In the genomic region with DNA sequence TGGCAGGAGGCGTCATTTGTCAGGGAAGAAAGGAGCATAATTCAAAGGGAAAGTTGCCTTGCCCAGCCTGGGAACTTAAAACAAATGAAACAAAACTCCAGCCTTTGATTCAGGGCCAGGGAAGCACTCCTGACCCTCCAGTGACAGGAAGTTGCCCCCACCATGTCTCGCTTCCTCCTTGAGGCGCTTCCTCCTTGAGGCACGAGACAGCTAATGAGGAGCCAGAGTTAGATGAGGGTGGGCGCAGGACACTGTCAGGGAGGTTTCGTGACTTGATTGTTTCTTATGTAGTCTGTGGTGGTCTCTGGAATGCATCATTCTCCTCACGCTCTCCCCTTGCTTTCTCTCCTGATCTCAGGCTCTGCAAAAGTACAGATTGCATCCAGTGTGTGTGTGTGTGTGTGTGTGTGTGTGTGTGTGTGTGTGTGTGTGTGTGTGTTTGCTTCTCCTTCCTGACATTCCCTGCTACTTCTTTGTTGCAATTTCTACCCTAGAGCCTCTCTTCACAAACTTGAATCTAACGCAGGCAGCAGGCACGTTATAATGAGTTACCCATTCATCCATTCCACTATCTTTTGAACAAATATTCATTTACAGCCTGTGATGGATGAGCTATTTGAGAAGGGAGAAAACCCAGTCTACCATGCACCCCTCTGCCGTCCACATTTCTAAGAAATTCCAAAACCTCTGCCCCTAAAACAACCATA, we compare ENCODE assay signal across 9 mouse cellular contexts. TPM values are rescaled to one million over a fixed set of nuclear protein-coding genes. Genes with fewer than 3 reads are reported as not detected.
A peak's percentile ranks its signal among the peaks of the same experiment; 100 is the strongest.
DNase-seq lines count a peak whose midpoint lies in the region; ATAC-seq lines count a peak whose summit lies in the region.
"Had no signal": no experiment of that assay in that cellular context is flagged by ENCODE, and none has a peak within 500 bp of the region (broad histone marks: within the 10 kb centered on the region; RNA-seq: fewer than 3 reads in every experiment).

No protein-coding gene starts in this region.

- H3K4me1 ChIP-seq in heart, embryonic 13.5 days, result no peaks in the 10 kb centered on the region
- H3K4me1 ChIP-seq in heart, embryonic 11.5 days (ENCODE audit: control insufficient read depth, insufficient read depth, low read length), result no peaks in the 10 kb centered on the region
- H3K4me1 ChIP-seq in hindbrain, embryonic 10.5 days (replicated peaks), result peaks cover 12% of the 10 kb centered on the region; the same call in 1 of the 2 replicates

- no peak overlapping the region; the same call in 1 of the 2 replicates for H3K27ac ChIP-seq in heart, embryonic 13.5 days (replicated peaks)
- no peak overlapping the region for H3K27ac ChIP-seq in heart, embryonic 11.5 days (ENCODE audit: low read depth, low read length)
- peak overlapping the region; percentile 68 for H3K27ac ChIP-seq in hindbrain, embryonic 10.5 days

- 53% methylated on average over 10 of the region's 10 CpGs for WGBS in heart, embryonic 13.5 days
- WGBS in heart, embryonic 11.5 days (ENCODE audit: insufficient replicate concordance), result 47% methylated on average over 10 of the region's 10 CpGs
- WGBS in hindbrain, embryonic 10.5 days, result 65% methylated on average over 10 of the region's 10 CpGs

- H3K9ac ChIP-seq in heart, embryonic 13.5 days, result no peak overlapping the region
- H3K9ac ChIP-seq in heart, embryonic 11.5 days (ENCODE audit: low read depth, low read length), result no peak overlapping the region

- H3K27me3 ChIP-seq in heart, embryonic 13.5 days (replicated peaks), result no peaks in the 10 kb centered on the region
- H3K27me3 ChIP-seq in heart, embryonic 11.5 days (ENCODE audit: control insufficient read depth, insufficient read depth, low read length), result no peaks in the 10 kb centered on the region
- H3K27me3 ChIP-seq in hindbrain, embryonic 10.5 days (ENCODE audit: insufficient read depth, poor library complexity, severe bottlenecking), result no peaks in the 10 kb centered on the region

- H3K36me3 ChIP-seq in heart, embryonic 13.5 days, result no peaks in the 10 kb centered on the region
- H3K36me3 ChIP-seq in heart, embryonic 11.5 days (ENCODE audit: control insufficient read depth, insufficient read depth, low read length), result no peaks in the 10 kb centered on the region
- no peaks in the 10 kb centered on the region for H3K36me3 ChIP-seq in hindbrain, embryonic 10.5 days

- DNase-seq in hindbrain, embryonic 10.5 days (ENCODE audit: low spot score), result peak; percentile 8
- DNase-seq in testis, postnatal 10 days (ENCODE audit: low spot score), result no peak
- DNase-seq in thymus, postnatal 36 days, result no peak
- no peak for DNase-seq in spleen, adult 18-20 months

- no peaks in the 10 kb centered on the region for H3K9me3 ChIP-seq in heart, embryonic 13.5 days
- no peaks in the 10 kb centered on the region for H3K9me3 ChIP-seq in heart, embryonic 11.5 days (replicated peaks; ENCODE audit: control insufficient read depth, low read length)
- no peaks in the 10 kb centered on the region for H3K9me3 ChIP-seq in hindbrain, embryonic 10.5 days

- no peak overlapping the region for H3K4me3 ChIP-seq in heart, embryonic 13.5 days
- H3K4me3 ChIP-seq in heart, embryonic 11.5 days (ENCODE audit: low read depth, low read length), result no peak overlapping the region
- no peak overlapping the region for H3K4me3 ChIP-seq in hindbrain, embryonic 10.5 days

- ATAC-seq in heart, embryonic 13.5 days (ENCODE audit: extremely low read depth, insufficient number of reproducible peaks, low FRiP score, low TSS enrichment), result no peak
- ATAC-seq in heart, embryonic 11.5 days (replicated peaks; ENCODE audit: insufficient number of reproducible peaks, low FRiP score, low TSS enrichment), result no peak
- peak; percentile 91 for ATAC-seq in common myeloid progenitor, adult 5-6 weeks (replicated peaks; ENCODE audit: low read depth, poor library complexity, severe bottlenecking)
- peak; percentile 87 for ATAC-seq in megakaryocyte, adult 5-6 weeks (ENCODE audit: poor library complexity, severe bottlenecking)
- ATAC-seq: CD4-positive, CD25-positive, alpha-beta regulatory T cell, adult 4 months had no signal

- H3K4me2 ChIP-seq in heart, embryonic 13.5 days, result peak overlapping the region; percentile 38
- no peak overlapping the region for H3K4me2 ChIP-seq in heart, embryonic 11.5 days

RNA-seq across cellular contexts. Expression of gene Dnajb9, which starts 33.6 kb away (rescaled TPM):
- 20.3 and 22.7 TPM in 2 replicates for polyA plus RNA-seq in heart, embryonic 13.5 days (2015; fragmentation: Nextera tagmentation; extraction: Ambion mirVana)
- polyA plus RNA-seq in heart, embryonic 11.5 days (2014; fragmentation: Nextera tagmentation; extraction: Ambion mirVana), result 29.2 and 37.0 TPM in 2 replicates
- total RNA-seq in common myeloid progenitor, adult 5-6 weeks (2017), result 55.1 and 55.9 TPM in 2 replicates
- polyA plus RNA-seq in hindbrain, embryonic 10.5 days (2016; fragmentation: Nextera tagmentation; extraction: Ambion mirVana), result 18.0 and 20.0 TPM in 2 replicates
- total RNA-seq in megakaryocyte, adult 5-6 weeks (2015), result 63.7 and 74.8 TPM in 2 replicates
- total RNA-seq in megakaryocyte, adult 5-6 weeks (2017), result 45.4 and 55.9 TPM in 2 replicates

RNA-seq across cellular contexts. Expression of gene Pnpla8, which starts 44.7 kb away (rescaled TPM):
- 55.5 and 60.9 TPM in 2 replicates for polyA plus RNA-seq in heart, embryonic 13.5 days (2015; fragmentation: Nextera tagmentation; extraction: Ambion mirVana)
- polyA plus RNA-seq in heart, embryonic 11.5 days (2014; fragmentation: Nextera tagmentation; extraction: Ambion mirVana), result 54.6 and 55.5 TPM in 2 replicates
- 45.4 and 48.2 TPM in 2 replicates for total RNA-seq in common myeloid progenitor, adult 5-6 weeks (2017)
- polyA plus RNA-seq in hindbrain, embryonic 10.5 days (2016; fragmentation: Nextera tagmentation; extraction: Ambion mirVana), result 46.0 and 53.0 TPM in 2 replicates
- total RNA-seq in megakaryocyte, adult 5-6 weeks (2015), result 49.2 and 52.5 TPM in 2 replicates
- 39.6 and 48.4 TPM in 2 replicates for total RNA-seq in megakaryocyte, adult 5-6 weeks (2017)

Comparison
In these comparisons a context has a peak if more than half of its experiments do, and no peak if none do; other contexts are left out.
1. ATAC-seq: peak in common myeloid progenitor, adult 5-6 weeks (single experiment) and megakaryocyte, adult 5-6 weeks (single experiment); none in heart, embryonic 13.5 days (single experiment) and heart, embryonic 11.5 days (single experiment).